Mouse (Mus musculus) ovary, postnatal 10 days (tissue): ENCODE results near the gene Prkrip1.
"Not testable (repeated sequence)": the region's sequence is repeated elsewhere in the genome, so short reads cannot be mapped to it uniquely, and the experiment has no call there.

ENCODE experiments used
- DNase-seq: peaks from one replicate; pipeline ENCODE4 v3.0.0; 2022; ENCODE audit warnings: low spot score

The Prkrip1 gene

GRCm38 (mm10) chr5:136163807-136164474 is 34.8 kb downstream of the Prkrip1 start:
- no peak for DNase-seq

GRCm38 (mm10) chr5:136160084-136160483 is 38.7 kb downstream of the Prkrip1 start:
- DNase-seq: not testable (repeated sequence)

DNA sequence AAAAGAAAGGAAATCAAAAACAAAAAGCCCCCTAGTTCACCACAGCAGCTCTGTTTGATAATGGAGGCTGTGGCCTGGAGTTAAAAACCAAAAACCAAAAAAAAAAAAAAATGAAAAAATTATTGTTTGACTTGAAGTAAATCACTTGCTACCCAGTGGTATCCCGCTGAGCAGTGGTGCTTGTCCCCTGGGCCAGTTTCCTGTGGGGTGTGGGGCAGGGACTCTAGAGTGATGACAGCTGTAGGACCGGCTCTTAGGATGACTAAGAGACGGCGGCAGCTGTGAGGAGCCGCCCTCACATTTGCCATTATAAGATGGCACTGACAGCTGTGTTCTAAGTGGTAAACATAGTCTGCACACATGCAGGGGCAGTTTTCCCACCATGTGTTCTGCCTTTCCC is 43.4 kb downstream of the Prkrip1 start:
- no peak for DNase-seq

GRCm38 (mm10) chr5:136152365-136152764 is 46.4 kb downstream of the Prkrip1 start:
- DNase-seq: no peak

DNA sequence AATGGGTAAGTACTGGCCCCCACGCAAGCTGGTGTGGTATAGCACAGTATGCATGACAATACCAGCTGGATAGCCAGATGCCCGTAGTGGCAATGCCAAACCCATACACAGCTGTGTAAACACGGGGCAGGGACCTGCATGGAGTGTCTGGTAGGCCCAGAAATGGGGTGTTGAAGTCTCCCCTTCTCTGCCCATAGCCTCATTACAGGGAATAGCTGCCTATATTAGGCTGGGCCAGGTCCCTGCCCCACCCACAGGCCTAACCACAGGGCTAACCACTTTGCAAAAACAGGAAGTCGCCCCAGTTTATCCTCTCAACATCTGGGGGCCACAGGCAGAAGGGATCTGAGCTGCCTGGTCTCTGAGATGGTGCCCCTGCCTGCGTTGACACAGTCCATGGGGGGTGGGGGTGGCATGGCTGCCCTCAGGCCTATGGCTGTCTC is 49.6 kb downstream of the Prkrip1 start:
- DNase-seq: not testable (repeated sequence)

DNA sequence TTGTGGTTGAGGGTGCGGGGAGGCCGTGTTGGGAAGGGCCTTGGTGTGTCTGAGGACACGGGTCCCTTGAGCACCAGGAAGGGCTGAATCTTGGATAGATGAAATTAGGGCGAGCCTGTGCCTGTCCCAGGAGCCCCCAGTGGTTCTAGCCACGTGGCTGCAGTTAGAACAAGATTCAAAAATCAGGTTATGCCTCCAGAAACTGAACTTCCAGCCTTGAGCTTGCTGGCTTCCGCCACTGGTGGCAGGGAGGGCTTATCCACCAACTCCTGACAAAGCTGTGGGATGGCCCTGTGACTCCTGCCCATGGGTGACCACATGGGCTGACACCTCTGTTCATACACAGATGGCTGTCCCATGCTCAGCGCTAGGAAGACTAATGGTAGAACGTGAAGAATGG is 51.1 kb downstream of the Prkrip1 start:
- no peak for DNase-seq

DNA sequence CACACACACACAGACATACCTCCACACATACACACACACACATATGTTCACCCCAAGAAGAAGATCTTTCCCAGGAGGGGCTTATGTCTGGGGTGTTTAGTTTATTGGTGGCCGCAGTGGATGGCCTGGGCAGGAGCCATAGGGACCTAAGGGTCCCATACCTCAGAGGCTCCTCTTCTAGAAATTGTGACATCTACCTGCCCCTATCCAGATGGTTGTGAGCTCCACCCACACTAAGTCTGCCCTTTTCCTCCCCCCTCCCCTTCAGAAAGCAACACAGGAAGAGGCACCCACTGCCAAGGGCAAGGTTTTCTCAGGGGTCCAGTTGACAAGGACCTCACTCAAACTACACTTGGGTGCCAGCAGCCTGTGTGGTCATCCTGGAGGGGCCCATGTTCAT is 51.8 kb downstream of the Prkrip1 start:
- DNase-seq: no peak

DNA sequence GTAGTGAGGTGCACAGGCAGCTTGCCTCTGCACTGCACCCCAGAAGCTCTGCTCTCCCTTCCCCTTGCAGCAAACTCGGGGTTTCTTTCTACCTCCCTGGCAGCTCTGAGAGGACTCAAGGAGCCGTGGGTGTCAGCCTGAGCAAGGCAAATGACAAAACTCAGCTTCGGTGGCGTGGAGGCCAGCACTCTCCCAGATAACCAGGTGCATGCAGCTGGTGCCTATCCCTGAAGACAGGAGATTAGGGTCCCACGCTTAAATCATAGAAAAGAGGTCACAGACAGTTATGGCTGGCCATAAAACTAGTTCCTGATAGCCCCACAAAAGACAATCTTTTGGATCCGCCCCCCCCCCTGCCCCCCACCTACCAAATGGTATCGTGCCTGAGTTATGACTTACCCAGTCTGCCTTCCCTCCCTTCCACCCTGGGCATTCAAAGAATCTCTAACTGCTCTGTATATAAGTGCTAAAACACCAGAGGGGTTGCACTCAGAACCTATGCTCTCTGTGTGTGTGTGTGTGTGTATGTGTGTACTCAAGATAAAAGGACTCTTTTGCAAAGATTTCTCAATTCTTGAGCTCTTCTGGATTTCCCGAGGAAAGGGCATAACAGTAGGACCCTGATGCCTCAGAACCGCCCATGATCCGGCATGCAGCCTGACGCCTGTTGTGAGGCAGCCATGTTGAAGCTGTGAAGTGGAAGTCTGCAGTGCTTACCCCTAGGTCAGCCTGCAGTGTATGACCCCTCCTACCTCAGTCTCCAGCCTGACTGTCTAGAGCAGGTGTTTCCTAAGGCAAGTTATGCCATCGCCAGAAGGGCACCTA is 53.9 kb downstream of the Prkrip1 start:
- DNase-seq: no peak

GRCm38 (mm10) chr5:136143161-136143755 is 55.5 kb downstream of the Prkrip1 start:
- DNase-seq: no peak

GRCm38 (mm10) chr5:136142746-136143145 is 56.0 kb downstream of the Prkrip1 start:
- DNase-seq: no peak

GRCm38 (mm10) chr5:136140057-136140482 is 58.7 kb downstream of the Prkrip1 start:
- DNase-seq: no peak

DNA sequence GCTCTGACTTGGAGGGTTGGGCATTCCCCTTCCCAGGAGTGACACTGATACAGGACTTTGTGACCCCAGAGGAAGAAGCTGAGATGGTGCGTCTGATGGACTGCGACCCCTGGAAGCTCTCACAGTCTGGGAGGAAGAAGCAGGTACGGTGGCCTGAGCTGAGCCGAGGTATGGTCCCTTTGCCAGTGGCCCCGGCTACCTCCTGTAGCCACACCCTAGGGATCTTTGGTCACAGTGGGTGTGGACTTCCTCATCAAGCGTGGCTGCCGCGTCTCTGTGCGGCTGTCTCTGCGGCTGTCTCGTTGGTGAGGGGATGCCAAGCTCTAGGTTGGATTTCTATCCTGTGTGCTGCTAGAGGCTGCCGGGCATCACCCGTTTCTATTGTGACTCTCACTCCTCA is 59.4 kb downstream of the Prkrip1 start:
- no peak for DNase-seq

DNA sequence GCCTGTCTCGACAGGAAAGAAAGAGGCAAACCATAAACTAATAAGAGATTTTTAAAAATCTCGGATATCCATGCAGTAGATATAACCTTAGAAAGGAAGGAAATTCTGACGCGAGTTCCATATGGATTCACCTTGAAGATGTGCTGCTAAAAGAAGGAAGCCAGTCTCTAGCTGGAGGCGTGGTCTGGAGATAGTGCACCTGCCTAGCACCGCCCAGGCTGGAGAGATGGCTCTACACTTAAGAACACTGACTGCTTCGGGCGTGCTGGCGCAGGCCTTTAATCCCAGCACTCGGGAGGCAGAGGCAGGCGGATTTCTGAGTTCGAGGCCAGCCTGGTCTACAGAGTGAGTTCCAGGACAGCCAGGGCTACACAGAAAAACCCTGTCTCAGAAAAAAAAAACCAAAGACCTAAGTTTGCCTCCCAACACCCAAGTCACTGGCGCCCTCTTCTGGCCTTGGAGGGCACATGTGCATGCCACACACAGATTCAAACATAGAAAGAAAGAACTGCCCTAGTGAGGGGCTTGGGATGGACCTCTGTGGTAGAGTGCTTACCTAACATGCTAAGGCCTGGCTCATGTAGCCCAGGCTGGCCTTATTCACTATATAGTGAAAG is 61.0 kb downstream of the Prkrip1 start:
- no peak for DNase-seq

DNA sequence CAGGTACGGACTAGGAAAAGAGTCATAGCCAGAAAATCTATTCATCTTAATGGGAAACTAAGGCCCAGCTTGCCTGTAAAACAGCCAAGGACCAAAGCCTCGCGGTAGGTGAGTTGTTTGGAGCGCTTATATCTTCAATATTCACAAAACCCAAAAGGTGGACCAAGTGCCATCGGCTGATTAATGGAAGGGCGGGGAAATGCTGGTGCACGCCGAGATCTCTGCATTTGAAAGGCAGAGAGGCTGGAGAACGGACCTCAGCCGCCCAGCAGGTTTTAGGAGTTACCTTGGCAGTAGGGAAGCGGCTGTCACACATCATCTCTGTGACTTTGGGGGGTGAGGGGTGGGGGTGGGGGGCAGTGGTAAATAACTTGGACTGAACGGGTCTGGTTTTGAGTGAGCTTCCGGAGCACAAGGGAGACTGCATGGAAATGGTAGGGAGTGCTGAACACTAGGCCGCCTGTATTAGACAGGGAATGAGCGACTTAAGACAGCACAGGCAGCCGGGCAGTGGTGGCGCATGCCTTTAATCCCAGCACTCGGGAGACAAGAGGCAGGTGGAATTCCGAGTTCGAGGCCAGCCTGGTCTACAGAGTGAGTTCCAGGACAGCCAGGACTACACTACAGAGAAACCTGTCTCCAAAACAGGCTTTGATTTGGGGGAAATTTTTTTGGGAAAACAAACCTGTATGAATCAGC is 62.3 kb downstream of the Prkrip1 start:
- DNase-seq: no peak

DNA sequence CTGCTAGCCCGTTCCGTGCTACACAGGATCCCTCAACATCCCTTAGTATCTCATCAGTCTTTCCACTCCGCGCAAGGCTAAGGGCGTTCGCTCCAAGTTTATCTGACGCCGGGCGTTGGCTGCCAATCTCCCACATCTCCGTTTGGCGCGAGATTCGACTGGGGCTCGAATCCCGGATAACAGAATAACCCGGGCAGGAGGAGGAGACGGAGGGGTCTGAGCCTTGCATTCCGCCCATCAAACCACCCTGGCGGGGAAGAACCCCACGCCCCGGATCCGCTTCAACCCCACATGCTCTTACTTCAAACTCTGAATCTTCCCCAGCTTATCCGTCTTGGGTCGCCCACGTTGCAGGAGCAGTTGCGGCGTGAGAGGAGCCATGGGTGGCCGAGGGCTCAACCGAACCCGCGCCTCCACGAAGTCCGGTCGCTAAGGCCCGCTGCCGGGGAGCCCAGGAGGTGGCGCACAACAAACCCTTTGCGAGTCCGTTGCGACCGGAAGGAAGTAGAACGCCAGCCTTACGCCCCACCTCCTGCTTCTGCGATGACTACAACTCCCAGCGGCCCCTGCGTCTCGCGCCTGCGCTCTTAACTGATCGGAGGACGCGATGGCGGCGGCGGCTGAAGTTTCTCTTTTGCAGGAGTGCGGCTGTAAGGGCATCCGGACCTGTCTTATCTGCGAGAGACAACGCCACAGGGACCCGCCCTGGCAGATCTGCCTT is 63.0 kb downstream of the Prkrip1 start, which contains the start of the genes Lrwd1 and Alkbh4:
Gene Lrwd1, minus strand, starts transcription at position 504 of the 721 bp plus-strand sequence.
Gene Alkbh4, plus strand, starts transcription at position 576 of the 721 bp plus-strand sequence.
- DNase-seq: peak; percentile 73
